Mouse (Mus musculus) heart, postnatal 36 days (tissue): Measurements from ENCODE around the gene Gm17660. TPM values are rescaled to one million over a fixed set of nuclear protein-coding genes. Genes with fewer than 3 reads are reported as not detected.

Experiments
- microRNA-seq, 2 experiments: library from miRNA; unstranded; fragments of <30 nt; microRNA quantifications; one replicate each; pipeline ENCODE4 v1.2.0; 2021; ENCODE audit warnings: borderline number of aligned reads in 2 of 2
- total RNA-seq, 2 experiments: library from RNA; stranded (reverse); gene quantifications; 2 replicates each; pipeline ENCODE4 v1.2.3; 2021

The Gm17660 gene
- total RNA-seq, 2 experiments from 2014 or later, result not detected

Small RNA genes lying within 50 kb of the gene (microRNA-seq; reads per million reads assigned to microRNA genes)
- gene Mir5619, result 0.72 to 1.3 reads per million in 2 experiments

Other genes with a start within 250 kb of the Gm17660 start
- 10 to 100 TPM; 11.1 to 12.8 TPM for gene Klhl8, start 166.3 kb downstream of the Gm17660 start, total RNA-seq
- not detected for gene Hsd17b13, start 100.2 kb downstream of the Gm17660 start, total RNA-seq
- gene Hsd17b11, start 55.7 kb downstream of the Gm17660 start, total RNA-seq, result 10 to 100 TPM; 32.2 to 37.5 TPM
- 10 to 100 TPM; 53.7 to 55.6 TPM for gene Nudt9, start 31.3 kb downstream of the Gm17660 start, total RNA-seq
- gene Sparcl1, start 36.1 kb upstream of the Gm17660 start, total RNA-seq, result 100 to 1,000 TPM; 218 to 246 TPM
- gene Dspp, start 93.1 kb upstream of the Gm17660 start, total RNA-seq, result not detected
- gene Dmp1, start 125.0 kb upstream of the Gm17660 start, total RNA-seq, result not detected
- not detected for gene Ibsp, start 221.6 kb upstream of the Gm17660 start, total RNA-seq
- not detected for gene Mepe, start 247.7 kb upstream of the Gm17660 start, total RNA-seq